14 mouse cellular contexts compared by ENCODE assay signal in the genomic region with DNA sequence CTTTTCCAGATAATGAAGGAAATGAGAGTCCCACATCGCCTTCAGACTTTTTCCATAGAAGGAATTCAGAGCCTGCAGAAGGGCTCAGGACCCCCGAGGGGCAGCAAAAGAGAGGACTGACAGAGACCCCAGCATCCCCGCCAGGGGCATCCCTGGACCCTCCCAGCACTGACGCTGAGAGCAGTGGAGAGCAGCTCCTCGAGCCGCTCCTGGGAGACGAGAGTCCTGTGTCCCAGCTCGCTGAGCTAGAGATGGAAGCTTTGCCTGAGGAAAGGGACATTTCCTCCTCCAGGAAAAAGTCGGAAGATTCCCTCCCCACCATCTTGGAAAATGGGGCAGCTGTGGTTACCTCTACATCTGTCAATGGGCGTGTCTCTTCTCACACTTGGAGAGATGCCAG. TPM values are rescaled to one million over a fixed set of nuclear protein-coding genes. Genes with fewer than 3 reads are reported as not detected.
"Had no signal": no experiment of that assay in that cellular context is flagged by ENCODE, and none has a peak within 500 bp of the region (broad histone marks: within the 10 kb centered on the region; RNA-seq: fewer than 3 reads in every experiment).

No protein-coding gene starts in this region.

- H3K9ac ChIP-seq: limb, embryonic 12.5 days; midbrain, embryonic 13.5 days; neural tube, embryonic 15.5 days had no signal

- H3K4me3 ChIP-seq: limb, embryonic 12.5 days; midbrain, embryonic 13.5 days; myocyte; neural tube, embryonic 15.5 days had no signal

- H3K4me2 ChIP-seq: limb, embryonic 12.5 days; midbrain, embryonic 13.5 days; neural tube, embryonic 15.5 days had no signal

- H3K27me3 ChIP-seq: limb, embryonic 12.5 days; neural tube, embryonic 15.5 days had no signal

- DNase-seq: kidney, adult 2 months; kidney, postnatal 36 days; layer of hippocampus, adult 9-11 months; layer of hippocampus, postnatal 36 days; right cerebral cortex, adult 18-20 months; right cerebral cortex, postnatal 25 days; thymus, adult 18-20 months; thymus, postnatal 14 days had no signal

- ATAC-seq: midbrain, embryonic 13.5 days had no signal

- H3K9me3 ChIP-seq: limb, embryonic 12.5 days; midbrain, embryonic 13.5 days; neural tube, embryonic 15.5 days had no signal

- H3K27ac ChIP-seq: limb, embryonic 12.5 days; midbrain, embryonic 13.5 days; neural tube, embryonic 15.5 days had no signal

RNA-seq across cellular contexts. Expression of a gene that starts 8.3 kb away (rescaled TPM):
- polyA plus RNA-seq: kidney, adult 2 months; neural tube, embryonic 11.5 days; small intestine, adult 2 months had no signal
